Mouse (Mus musculus): ENCODE measurements around the gene Chp1. TPM values are rescaled to one million over a fixed set of nuclear protein-coding genes. Genes with fewer than 3 reads are reported as not detected.

Chp1 gene
- polyA plus RNA-seq, 1 experiment from 2014 or later = 57.1 TPM

DNA sequence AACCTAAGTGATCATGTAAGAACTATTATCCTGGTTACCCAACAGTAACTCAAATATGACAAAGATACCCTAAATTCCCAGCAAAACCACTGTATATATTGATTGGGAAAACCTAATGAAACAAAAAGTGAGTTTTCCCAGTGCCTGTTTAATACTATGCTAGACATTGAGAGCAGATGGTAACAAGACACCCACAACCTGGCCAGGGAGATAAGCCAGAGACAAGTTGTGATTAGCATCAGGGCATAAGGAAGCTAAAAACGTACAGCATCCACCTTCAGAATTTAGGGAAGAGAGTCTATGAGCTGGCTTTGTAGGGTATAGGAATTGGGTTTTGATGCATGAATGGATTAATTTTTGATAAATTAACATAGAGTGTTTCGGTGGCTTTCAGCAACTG is 2.2 kb downstream of the Chp1 start:
- no peak overlapping the region for H3K27ac ChIP-seq (ENCODE audit: low read depth, low read length)
- H3K27me3 ChIP-seq (replicated peaks; ENCODE audit: control insufficient read depth, insufficient read depth, low read length) = no peaks in the 10 kb centered on the region
- H3K9me3 ChIP-seq (ENCODE audit: control insufficient read depth, low read length) = no peaks in the 10 kb centered on the region

DNA sequence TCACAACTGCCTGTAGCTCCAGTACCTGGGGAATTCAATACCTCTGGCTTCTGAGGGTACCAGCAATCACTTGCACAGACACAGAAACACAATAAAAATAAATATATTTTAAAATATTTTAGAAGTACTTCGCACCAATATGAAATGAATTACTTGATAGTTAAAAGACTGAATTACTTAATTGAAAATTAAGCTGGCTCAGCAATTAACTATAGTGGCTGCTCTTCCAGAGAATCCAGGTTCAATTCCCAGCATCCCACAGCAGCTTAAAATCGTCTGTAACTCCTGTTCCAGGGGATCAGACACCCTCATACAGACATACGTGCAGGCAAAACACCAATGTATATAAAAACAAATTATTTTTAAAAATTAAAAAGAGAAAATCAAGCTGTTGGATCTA is 10.5 kb downstream of the Chp1 start:
- no peaks in the 10 kb centered on the region for H3K36me3 ChIP-seq (ENCODE audit: control insufficient read depth, insufficient read depth, low read length)
- H3K27ac ChIP-seq (ENCODE audit: low read depth, low read length) = no peak overlapping the region
- ATAC-seq = no peak
- H3K4me2 ChIP-seq (ENCODE audit: low read length) = no peak overlapping the region
- no peaks in the 10 kb centered on the region for H3K4me1 ChIP-seq (ENCODE audit: control insufficient read depth, insufficient read depth, low read depth, low read length)
- no peaks in the 10 kb centered on the region for H3K27me3 ChIP-seq (replicated peaks; ENCODE audit: control insufficient read depth, insufficient read depth, low read length)
- H3K4me3 ChIP-seq (ENCODE audit: low read length) = no peak overlapping the region
- H3K9ac ChIP-seq (ENCODE audit: low read depth, low read length) = no peak overlapping the region
- 86% methylated on average over 3 of the region's 3 CpGs for WGBS
- H3K9me3 ChIP-seq (ENCODE audit: control insufficient read depth, low read length) = no peaks in the 10 kb centered on the region

More for the DNA sequence above, 2.2 kb downstream of the Chp1 start:
- peaks cover 14% of the 10 kb centered on the region for H3K4me1 ChIP-seq (ENCODE audit: control insufficient read depth, insufficient read depth, low read depth, low read length)
- H3K36me3 ChIP-seq (ENCODE audit: control insufficient read depth, insufficient read depth, low read length) = no peaks in the 10 kb centered on the region
- H3K4me2 ChIP-seq (ENCODE audit: low read length) = no peak overlapping the region
- no peak for ATAC-seq
- no peak overlapping the region for H3K9ac ChIP-seq (ENCODE audit: low read depth, low read length)
- 81% methylated on average over 2 of the region's 2 CpGs for WGBS
- no peak overlapping the region for H3K4me3 ChIP-seq (ENCODE audit: low read length)

DNA sequence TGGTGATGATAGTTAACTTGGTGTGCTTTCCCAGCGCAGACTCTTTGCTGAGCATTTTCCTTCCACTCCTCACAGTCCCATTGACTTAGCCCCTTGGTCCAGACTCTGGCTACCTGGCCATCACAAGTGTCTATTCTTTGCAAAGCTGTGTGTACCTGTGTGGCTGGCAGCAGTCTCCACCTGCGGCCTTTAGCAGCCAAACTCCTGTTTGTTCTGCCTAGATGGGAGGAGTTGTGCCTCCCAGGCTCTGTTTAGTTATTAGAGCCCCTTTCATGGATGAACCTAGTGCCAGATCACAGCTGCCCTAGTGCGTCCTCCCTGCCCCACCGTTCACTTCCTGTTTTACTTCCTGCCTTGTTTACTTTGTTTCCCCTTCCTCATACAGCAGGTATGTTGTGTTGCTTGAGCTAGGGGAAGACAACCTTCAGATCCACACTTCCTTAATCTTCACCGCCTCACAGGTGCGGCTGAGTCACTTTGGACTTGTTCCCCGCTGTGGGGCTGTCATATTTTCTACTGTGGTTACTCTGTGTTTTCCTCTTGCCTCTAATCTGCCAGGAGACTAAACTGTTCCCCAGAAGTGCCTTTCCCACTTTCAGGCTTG is 11.3 kb downstream of the Chp1 start:
- WGBS = 88% methylated on average over 7 of the region's 7 CpGs
- Histone ChIP-seq H3K4me3 (ENCODE audit: low read length) (no peak overlapping the region), H3K4me2 (ENCODE audit: low read length) (no peak overlapping the region), H3K9ac (ENCODE audit: low read depth, low read length) (no peak overlapping the region), H3K9me3 (ENCODE audit: control insufficient read depth, low read length) (no peaks in the 10 kb centered on the region), H3K36me3 (ENCODE audit: control insufficient read depth, insufficient read depth, low read length) (no peaks in the 10 kb centered on the region), H3K27me3 (replicated peaks; ENCODE audit: control insufficient read depth, insufficient read depth, low read length) (no peaks in the 10 kb centered on the region), H3K4me1 (ENCODE audit: control insufficient read depth, insufficient read depth, low read depth, low read length) (no peaks in the 10 kb centered on the region), H3K27ac (ENCODE audit: low read depth, low read length) (no peak overlapping the region)
- no peak for ATAC-seq

GRCm38 (mm10) chr2:119561794-119562193 is 14.3 kb downstream of the Chp1 start:
- WGBS = 92% methylated on average over 3 of the region's 3 CpGs
- no peaks in the 10 kb centered on the region for H3K4me1 ChIP-seq (ENCODE audit: control insufficient read depth, insufficient read depth, low read depth, low read length)
- H3K36me3 ChIP-seq (ENCODE audit: control insufficient read depth, insufficient read depth, low read length) = no peaks in the 10 kb centered on the region; the same call in 1 of the 2 replicates
- H3K27me3 ChIP-seq (replicated peaks; ENCODE audit: control insufficient read depth, insufficient read depth, low read length) = no peaks in the 10 kb centered on the region
- H3K4me3 ChIP-seq (ENCODE audit: low read length) = no peak overlapping the region
- H3K4me2 ChIP-seq (ENCODE audit: low read length) = no peak overlapping the region
- H3K9me3 ChIP-seq (ENCODE audit: control insufficient read depth, low read length) = no peaks in the 10 kb centered on the region
- no peak overlapping the region for H3K9ac ChIP-seq (ENCODE audit: low read depth, low read length)
- H3K27ac ChIP-seq (ENCODE audit: low read depth, low read length) = no peak overlapping the region
- ATAC-seq = no peak

DNA sequence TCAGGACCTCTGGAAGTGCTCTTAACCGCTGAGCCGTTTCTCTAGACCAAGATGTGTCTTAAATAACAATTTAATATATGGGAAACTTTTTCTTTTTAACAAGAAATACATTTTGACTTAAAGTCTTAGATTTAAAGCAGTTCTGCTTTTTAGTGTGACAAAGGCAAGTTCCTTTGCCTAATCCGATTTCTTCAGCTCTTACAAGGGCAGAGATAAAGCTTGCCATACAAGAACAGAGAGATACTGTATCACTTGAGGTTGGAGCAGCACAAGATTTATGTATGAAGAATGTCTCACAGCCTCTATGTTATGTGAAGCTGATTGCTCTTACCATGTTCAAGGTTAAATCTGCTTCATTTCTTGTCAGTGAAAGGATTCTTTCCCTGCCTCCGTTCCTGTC is 17.8 kb downstream of the Chp1 start:
- WGBS = 96% methylated on average over 4 of the region's 4 CpGs
- Histone ChIP-seq H3K4me3 (ENCODE audit: low read length) (no peak overlapping the region), H3K9me3 (ENCODE audit: control insufficient read depth, low read length) (no peaks in the 10 kb centered on the region), H3K27me3 (replicated peaks; ENCODE audit: control insufficient read depth, insufficient read depth, low read length) (no peaks in the 10 kb centered on the region), H3K4me2 (ENCODE audit: low read length) (no peak overlapping the region), H3K4me1 (ENCODE audit: control insufficient read depth, insufficient read depth, low read depth, low read length) (no peaks in the 10 kb centered on the region), H3K9ac (ENCODE audit: low read depth, low read length) (no peak overlapping the region), H3K36me3 (ENCODE audit: control insufficient read depth, insufficient read depth, low read length) (no peaks in the 10 kb centered on the region; the same call in 1 of the 2 replicates), H3K27ac (ENCODE audit: low read depth, low read length) (no peak overlapping the region)
- ATAC-seq = no peak

GRCm38 (mm10) chr2:119566182-119566855 is 18.8 kb downstream of the Chp1 start:
- no peak overlapping the region for H3K4me3 ChIP-seq (ENCODE audit: low read length)
- H3K27me3 ChIP-seq (replicated peaks; ENCODE audit: control insufficient read depth, insufficient read depth, low read length) = no peaks in the 10 kb centered on the region
- no peaks in the 10 kb centered on the region; the same call in 1 of the 2 replicates for H3K36me3 ChIP-seq (ENCODE audit: control insufficient read depth, insufficient read depth, low read length)
- ATAC-seq = no peak
- H3K27ac ChIP-seq (ENCODE audit: low read depth, low read length) = no peak overlapping the region
- H3K9ac ChIP-seq (ENCODE audit: low read depth, low read length) = no peak overlapping the region
- no peak overlapping the region for H3K4me2 ChIP-seq (ENCODE audit: low read length)
- no peaks in the 10 kb centered on the region for H3K9me3 ChIP-seq (ENCODE audit: control insufficient read depth, low read length)
- 90% methylated on average over 7 of the region's 7 CpGs for WGBS
- no peaks in the 10 kb centered on the region for H3K4me1 ChIP-seq (ENCODE audit: control insufficient read depth, insufficient read depth, low read depth, low read length)

- no peaks in the 10 kb centered on the region for H3K4me1 ChIP-seq (ENCODE audit: control insufficient read depth, insufficient read depth, low read depth, low read length)
- no peaks in the 10 kb centered on the region for H3K27me3 ChIP-seq (replicated peaks; ENCODE audit: control insufficient read depth, insufficient read depth, low read length)
- ATAC-seq = no peak
- WGBS = 92% methylated on average over 1 of the region's 1 CpGs
- H3K4me3 ChIP-seq (ENCODE audit: low read length) = no peak overlapping the region
- H3K9ac ChIP-seq (ENCODE audit: low read depth, low read length) = no peak overlapping the region
- no peak overlapping the region for H3K4me2 ChIP-seq (ENCODE audit: low read length)
- no peaks in the 10 kb centered on the region for H3K9me3 ChIP-seq (ENCODE audit: control insufficient read depth, low read length)
- no peak overlapping the region for H3K27ac ChIP-seq (ENCODE audit: low read depth, low read length)
- H3K36me3 ChIP-seq (ENCODE audit: control insufficient read depth, insufficient read depth, low read length) = peaks cover 11% of the 10 kb centered on the region
These were observed 25.0 kb downstream of the Chp1 start for GRCm38 (mm10) chr2:119572471-119572870.

- no peak for ATAC-seq
- no peaks in the 10 kb centered on the region for H3K9me3 ChIP-seq (ENCODE audit: control insufficient read depth, low read length)
- no peak overlapping the region for H3K4me2 ChIP-seq (ENCODE audit: low read length)
- H3K9ac ChIP-seq (ENCODE audit: low read depth, low read length) = no peak overlapping the region
- H3K27me3 ChIP-seq (replicated peaks; ENCODE audit: control insufficient read depth, insufficient read depth, low read length) = no peaks in the 10 kb centered on the region
- H3K36me3 ChIP-seq (ENCODE audit: control insufficient read depth, insufficient read depth, low read length) = peaks cover 6% of the 10 kb centered on the region; the same call in 1 of the 2 replicates
- no peak overlapping the region for H3K27ac ChIP-seq (ENCODE audit: low read depth, low read length)
- 92% methylated on average over 3 of the region's 3 CpGs for WGBS
- H3K4me3 ChIP-seq (ENCODE audit: low read length) = no peak overlapping the region
- H3K4me1 ChIP-seq (ENCODE audit: control insufficient read depth, insufficient read depth, low read depth, low read length) = no peaks in the 10 kb centered on the region
These were observed 34.1 kb downstream of the Chp1 start for GRCm38 (mm10) chr2:119581571-119581970.

- peaks cover 6% of the 10 kb centered on the region; the same call in 1 of the 2 replicates for H3K36me3 ChIP-seq (ENCODE audit: control insufficient read depth, insufficient read depth, low read length)
- 70% methylated on average over 2 of the region's 2 CpGs for WGBS
- H3K27ac ChIP-seq (ENCODE audit: low read depth, low read length) = no peak overlapping the region
- H3K4me1 ChIP-seq (ENCODE audit: control insufficient read depth, insufficient read depth, low read depth, low read length) = no peaks in the 10 kb centered on the region
- no peaks in the 10 kb centered on the region for H3K27me3 ChIP-seq (replicated peaks; ENCODE audit: control insufficient read depth, insufficient read depth, low read length)
- H3K4me3 ChIP-seq (ENCODE audit: low read length) = no peak overlapping the region
- H3K9me3 ChIP-seq (ENCODE audit: control insufficient read depth, low read length) = no peaks in the 10 kb centered on the region
- H3K4me2 ChIP-seq (ENCODE audit: low read length) = no peak overlapping the region
- H3K9ac ChIP-seq (ENCODE audit: low read depth, low read length) = no peak overlapping the region
- ATAC-seq = no peak
These were observed 35.9 kb downstream of the Chp1 start for GRCm38 (mm10) chr2:119583439-119583838.

All from hindbrain, embryonic 16.5 days (tissue).